ENCODE assay signal across 27 mouse cellular contexts in the genomic region with DNA sequence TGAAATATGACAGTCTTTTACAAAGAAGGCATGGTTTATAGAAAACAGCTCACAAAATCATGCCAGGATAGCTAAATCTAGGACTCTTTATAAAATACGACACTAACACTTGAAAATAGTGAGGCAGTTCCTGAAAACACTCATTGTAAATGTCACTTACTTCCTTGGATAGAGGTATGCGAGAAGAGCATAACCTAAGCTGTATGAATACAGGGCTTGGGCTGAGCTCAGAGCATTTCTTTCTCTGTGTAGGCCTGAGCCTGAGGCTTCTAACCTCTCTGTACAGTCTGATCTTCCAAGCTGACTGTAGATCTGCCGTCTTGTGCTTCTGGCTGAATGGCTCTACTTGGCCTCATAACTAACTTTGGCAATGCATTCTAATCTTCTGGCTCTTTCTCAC.
"Had no signal": no experiment of that assay in that cellular context is flagged by ENCODE, and none has a peak within 500 bp of the region (broad histone marks: within the 10 kb centered on the region; RNA-seq: fewer than 3 reads in every experiment).

No protein-coding gene starts in this region.

- H3K4me1 ChIP-seq: heart, embryonic 13.5 days; heart, embryonic 15.5 days; hindbrain, embryonic 10.5 days; hindbrain, embryonic 12.5 days; intestine, embryonic 15.5 days; limb, embryonic 10.5 days; limb, embryonic 12.5 days; liver, embryonic 13.5 days; liver, embryonic 15.5 days had no signal

- ATAC-seq: hindbrain, embryonic 16.5 days; inflammation-experienced regulatory T-cells, adult 6 months; intestine, embryonic 15.5 days; intestine, postnatal 0 days had no signal

- H3K9me3 ChIP-seq: heart, embryonic 13.5 days; heart, embryonic 15.5 days; hindbrain, embryonic 10.5 days; hindbrain, embryonic 12.5 days; intestine, embryonic 15.5 days; limb, embryonic 10.5 days; limb, embryonic 12.5 days; liver, embryonic 13.5 days; liver, embryonic 15.5 days had no signal

- H3K27me3 ChIP-seq: heart, embryonic 13.5 days; heart, embryonic 15.5 days; hindbrain, embryonic 12.5 days; intestine, embryonic 15.5 days; limb, embryonic 12.5 days; liver, embryonic 13.5 days; liver, embryonic 15.5 days had no signal

- DNase-seq: gastrocnemius, postnatal 14 days; gastrocnemius, postnatal 36 days; heart, adult 2 months; heart, postnatal 14 days; heart, postnatal 4 days; kidney, adult 18-20 months; kidney, postnatal 10 days; kidney, postnatal 25 days; kidney, postnatal 4 days; liver; liver, embryonic 13.5 days had no signal

- H3K4me3 ChIP-seq: heart, adult 2 months; heart, embryonic 13.5 days; heart, embryonic 15.5 days; hindbrain, embryonic 10.5 days; hindbrain, embryonic 12.5 days; intestine, embryonic 15.5 days; layer of hippocampus, adult 2 months; left cerebral cortex, adult 2 months; limb, embryonic 10.5 days; limb, embryonic 12.5 days; liver, embryonic 13.5 days; liver, embryonic 15.5 days had no signal

- H3K4me2 ChIP-seq: heart, embryonic 11.5 days; heart, embryonic 13.5 days; heart, embryonic 15.5 days; hindbrain, embryonic 12.5 days; hindbrain, embryonic 14.5 days; intestine, embryonic 15.5 days; limb, embryonic 12.5 days; liver, embryonic 11.5 days; liver, embryonic 13.5 days; liver, embryonic 15.5 days had no signal

- H3K27ac ChIP-seq: heart, adult 2 months; heart, embryonic 13.5 days; heart, embryonic 15.5 days; hindbrain, embryonic 10.5 days; hindbrain, embryonic 12.5 days; hindbrain, embryonic 14.5 days; intestine, embryonic 15.5 days; limb, embryonic 10.5 days; limb, embryonic 12.5 days; liver, embryonic 13.5 days; liver, embryonic 15.5 days had no signal

- H3K9ac ChIP-seq: heart, embryonic 13.5 days; heart, embryonic 15.5 days; hindbrain, embryonic 12.5 days; hindbrain, embryonic 14.5 days; intestine, embryonic 15.5 days; limb, embryonic 12.5 days; liver, embryonic 13.5 days; liver, embryonic 15.5 days had no signal
